Mouse (Mus musculus) left cerebral cortex, adult 2 months (tissue): ENCODE data around the gene Evc2. TPM values are rescaled to one million over a fixed set of nuclear protein-coding genes. Genes with fewer than 3 reads are reported as not detected.

ENCODE experiments used
- DNase-seq, 2 experiments: peaks; one replicate each; pipeline ENCODE4 v3.0.0; 2021 to 2022; ENCODE audit warnings: low spot score in 2 of 2, mixed read lengths in 1 of 2; ENCODE audit errors: extremely low spot score in 1 of 2
- H3K27ac ChIP-seq: fragments of 200-600 bp; 2 replicates; pipeline ENCODE4 v1.8.1; 2022
- H3K4me3 ChIP-seq: fragments of 200-600 bp; 2 replicates; pipeline ENCODE4 v1.8.1; 2022
- CTCF ChIP-seq: fragments of 200-600 bp; IDR thresholded peaks from 2 replicates; pipeline ENCODE4 v1.8.1; 2022; ENCODE audit warnings: antibody characterized with exemption, mild to moderate bottlenecking, moderate library complexity
- intact Hi-C: fragments of 180-260 bp; cut with DNase I; formaldehyde crosslinking; loops from one replicate; pipeline ENCODE4 v1.15.1; 2025
- total RNA-seq, 2 experiments: library from RNA; stranded (reverse); gene quantifications; 2 replicates each; pipeline ENCODE4 v1.2.3; 2021

The Evc2 gene
- total RNA-seq, 2 experiments from 2014 or later: 15.3 to 17.0 TPM

GRCm38 (mm10) chr5:37330449-37331132, 7.7 kb upstream of the Evc2 start:
- Histone ChIP-seq H3K27ac (no peak overlapping the region), H3K4me3 (no peak overlapping the region)
- intact Hi-C loops: no loop called here
- DNase-seq: no peak
- TF ChIP-seq CTCF: no peak

GRCm38 (mm10) chr5:37331133-37331505, 7.2 kb upstream of the Evc2 start:
- no peak for TF ChIP-seq CTCF
- intact Hi-C loops: no loop called here
- DNase-seq: no peak
- Histone ChIP-seq H3K4me3 (no peak overlapping the region), H3K27ac (no peak overlapping the region)

- intact Hi-C loops: no loop called here
- H3K27ac ChIP-seq: no peak overlapping the region
- no peak for TF ChIP-seq CTCF
- DNase-seq: no peak
- H3K4me3 ChIP-seq: no peak overlapping the region
These were observed 6.2 kb upstream of the Evc2 start for GRCm38 (mm10) chr5:37332066-37332465.

GRCm38 (mm10) chr5:37335061-37335460, 3.2 kb upstream of the Evc2 start:
- intact Hi-C loops: loop anchor here (5.0 kb wide), 1 partner anchor 93 kb away; the partner anchor contains the start of gene Crmp1
- Histone ChIP-seq H3K27ac (no peak overlapping the region), H3K4me3 (no peak overlapping the region)
- DNase-seq: no peak
- no peak for TF ChIP-seq CTCF

GRCm38 (mm10) chr5:37336485-37337105, 1.7 kb upstream of the Evc2 start, which contains the start of gene Evc:
Gene Evc (minus strand): TSS chr5:37336894.
- no peak for TF ChIP-seq CTCF
- intact Hi-C loops: loop anchor here (5.0 kb wide), 1 partner anchor 94 kb away; the partner anchor contains the start of gene Crmp1
- peak; percentile 24 to 61 for DNase-seq
- peak within 1 kb of the TSS; percentile 60 for H3K4me3 ChIP-seq
- no peak within 1 kb of the TSS for H3K27ac ChIP-seq

- DNase-seq: no peak
These were observed 603 bp upstream of the Evc2 start for GRCm38 (mm10) chr5:37337696-37338095.

GRCm38 (mm10) chr5:37343962-37344361, 5.7 kb downstream of the Evc2 start:
- no peak overlapping the region for H3K4me3 ChIP-seq
- TF ChIP-seq CTCF: no peak
- no peak for DNase-seq
- no peak overlapping the region for H3K27ac ChIP-seq
- intact Hi-C loops: no loop called here

More at GRCm38 (mm10) chr5:37337696-37338095, 603 bp upstream of the Evc2 start:
- intact Hi-C loops: loop anchor here (5.0 kb wide), 1 partner anchor 95 kb away; the partner anchor contains the start of gene Crmp1
- Histone ChIP-seq H3K4me3 (no peak overlapping the region; the same call in 1 of the 2 replicates), H3K27ac (no peak overlapping the region; the same call in 1 of the 2 replicates)
- TF ChIP-seq CTCF: no peak

- TF ChIP-seq CTCF: no peak
- intact Hi-C loops: no loop called here
- Histone ChIP-seq H3K27ac (no peak overlapping the region), H3K4me3 (no peak overlapping the region)
- DNase-seq: no peak
These were observed 13.5 kb downstream of the Evc2 start for GRCm38 (mm10) chr5:37351791-37352190.

GRCm38 (mm10) chr5:37354385-37354784, 16.1 kb downstream of the Evc2 start:
- intact Hi-C loops: loop anchor here (1.0 kb wide), 1 partner anchor 56 kb away; no protein-coding TSS in a partner anchor
- no peak overlapping the region for H3K4me3 ChIP-seq
- DNase-seq: peak; percentile 37 to 69
- no peak overlapping the region for H3K27ac ChIP-seq
- TF ChIP-seq CTCF: peak; percentile 86

GRCm38 (mm10) chr5:37356027-37356426, 17.7 kb downstream of the Evc2 start:
- no peak overlapping the region for H3K27ac ChIP-seq
- no peak overlapping the region for H3K4me3 ChIP-seq
- intact Hi-C loops: no loop called here
- no peak for TF ChIP-seq CTCF
- no peak for DNase-seq

- H3K4me3 ChIP-seq: no peak overlapping the region
- no peak overlapping the region for H3K27ac ChIP-seq
- TF ChIP-seq CTCF: no peak
- intact Hi-C loops: no loop called here
- DNase-seq: no peak
These were observed 24.3 kb downstream of the Evc2 start for GRCm38 (mm10) chr5:37362618-37363017.

GRCm38 (mm10) chr5:37363284-37363683, 25.0 kb downstream of the Evc2 start:
- H3K4me3 ChIP-seq: no peak overlapping the region
- no peak for TF ChIP-seq CTCF
- DNase-seq: no peak
- intact Hi-C loops: no loop called here
- H3K27ac ChIP-seq: no peak overlapping the region
